Mouse (Mus musculus): ENCODE measurements around the gene Gm47289.

- TF ChIP-seq CTCF (IDR thresholded peaks at IDR 0.05; ENCODE audit: borderline replicate concordance, control insufficient read depth, extremely low read depth, insufficient read depth, low read length, poor library complexity), result no peak
- no peak for TF ChIP-seq POLR2A (IDR thresholded peaks at IDR 0.05; ENCODE audit: control insufficient read depth, extremely low read depth, insufficient read depth, low read length, poor library complexity)
Observed at GRCm38 (mm10) chr9:119120168-119120560, 38.8 kb upstream of the Gm47289 start.

All from thymus, adult 2 months (tissue).